Mouse (Mus musculus): ENCODE data around the gene Lsamp. TPM values are rescaled to one million over a fixed set of nuclear protein-coding genes. Genes with fewer than 3 reads are reported as not detected.

Lsamp gene
- polyA plus RNA-seq, 1 experiment from 2014 or later: 30.5 TPM

GRCm38 (mm10) chr16:41771427-41772125, 1787.4 kb downstream of the Lsamp start:
- Histone ChIP-seq H3K36me3 (no peaks in the 10 kb centered on the region), H3K4me2 (replicated peaks) (no peak overlapping the region), H3K4me3 (no peak overlapping the region), H3K9ac (replicated peaks) (no peak overlapping the region), H3K27me3 (no peaks in the 10 kb centered on the region), H3K4me1 (peaks cover 10% of the 10 kb centered on the region; the same call in 1 of the 2 replicates), H3K27ac (replicated peaks) (peak overlapping the region; percentile 49; the same call in 1 of the 2 replicates), H3K9me3 (no peaks in the 10 kb centered on the region)
- 70% methylated on average over 4 of the region's 4 CpGs for WGBS
- ATAC-seq (ENCODE audit: low FRiP score, low read depth): peak; percentile 90

GRCm38 (mm10) chr16:41777586-41777985, 1793.4 kb downstream of the Lsamp start:
- no peaks in the 10 kb centered on the region for H3K4me1 ChIP-seq
- no peak for ATAC-seq (ENCODE audit: low FRiP score, low read depth)
- 88% methylated on average over 1 of the region's 1 CpGs for WGBS

GRCm38 (mm10) chr16:41785600-41785999, 1801.4 kb downstream of the Lsamp start:
- ATAC-seq (ENCODE audit: low FRiP score, low read depth): no peak
- Histone ChIP-seq H3K36me3 (no peaks in the 10 kb centered on the region), H3K4me2 (replicated peaks) (no peak overlapping the region), H3K4me1 (no peaks in the 10 kb centered on the region), H3K27me3 (no peaks in the 10 kb centered on the region), H3K9me3 (no peaks in the 10 kb centered on the region), H3K4me3 (no peak overlapping the region), H3K9ac (replicated peaks) (no peak overlapping the region), H3K27ac (replicated peaks) (no peak overlapping the region)
- 89% methylated on average over 2 of the region's 2 CpGs for WGBS

More at GRCm38 (mm10) chr16:41777586-41777985, 1793.4 kb downstream of the Lsamp start:
- H3K36me3 ChIP-seq: no peaks in the 10 kb centered on the region
- no peak overlapping the region for H3K9ac ChIP-seq (replicated peaks)
- H3K27me3 ChIP-seq: no peaks in the 10 kb centered on the region
- no peaks in the 10 kb centered on the region for H3K9me3 ChIP-seq
- H3K27ac ChIP-seq (replicated peaks): no peak overlapping the region
- no peak overlapping the region for H3K4me3 ChIP-seq
- H3K4me2 ChIP-seq (replicated peaks): no peak overlapping the region

- ATAC-seq (ENCODE audit: low FRiP score, low read depth): peak; percentile 60
Measured at GRCm38 (mm10) chr16:41786704-41787103, 1802.5 kb downstream of the Lsamp start.

GRCm38 (mm10) chr16:41787146-41787545, 1803.0 kb downstream of the Lsamp start:
- Histone ChIP-seq H3K4me2 (replicated peaks) (no peak overlapping the region), H3K27ac (replicated peaks) (no peak overlapping the region), H3K36me3 (no peaks in the 10 kb centered on the region), H3K27me3 (no peaks in the 10 kb centered on the region), H3K4me3 (no peak overlapping the region), H3K9ac (replicated peaks) (no peak overlapping the region), H3K9me3 (no peaks in the 10 kb centered on the region), H3K4me1 (no peaks in the 10 kb centered on the region)
- WGBS: 72% methylated on average over 1 of the region's 1 CpGs
- ATAC-seq (ENCODE audit: low FRiP score, low read depth): no peak

More at GRCm38 (mm10) chr16:41786704-41787103, 1802.5 kb downstream of the Lsamp start:
- no peak overlapping the region for H3K9ac ChIP-seq (replicated peaks)
- no peaks in the 10 kb centered on the region for H3K27me3 ChIP-seq
- WGBS: 70% methylated on average over 3 of the region's 3 CpGs
- H3K27ac ChIP-seq (replicated peaks): no peak overlapping the region
- H3K4me1 ChIP-seq: no peaks in the 10 kb centered on the region
- H3K4me3 ChIP-seq: no peak overlapping the region
- H3K4me2 ChIP-seq (replicated peaks): no peak overlapping the region
- no peaks in the 10 kb centered on the region for H3K9me3 ChIP-seq
- no peaks in the 10 kb centered on the region for H3K36me3 ChIP-seq

- H3K27ac ChIP-seq (replicated peaks): no peak overlapping the region
- H3K4me2 ChIP-seq (replicated peaks): no peak overlapping the region
- H3K27me3 ChIP-seq: no peaks in the 10 kb centered on the region
- no peak for ATAC-seq (ENCODE audit: low FRiP score, low read depth)
- H3K36me3 ChIP-seq: no peaks in the 10 kb centered on the region
- H3K4me3 ChIP-seq: no peak overlapping the region
- no peak overlapping the region for H3K9ac ChIP-seq (replicated peaks)
- no peaks in the 10 kb centered on the region for H3K4me1 ChIP-seq
- H3K9me3 ChIP-seq: no peaks in the 10 kb centered on the region
- 88% methylated on average over 2 of the region's 2 CpGs for WGBS
Measured at GRCm38 (mm10) chr16:41790016-41790415, 1805.9 kb downstream of the Lsamp start.

GRCm38 (mm10) chr16:41820369-41820768, 1836.2 kb downstream of the Lsamp start:
- Histone ChIP-seq H3K9me3 (no peaks in the 10 kb centered on the region), H3K36me3 (no peaks in the 10 kb centered on the region)
- WGBS: 84% methylated on average over 6 of the region's 6 CpGs

GRCm38 (mm10) chr16:41826899-41827604, 1842.9 kb downstream of the Lsamp start:
- Histone ChIP-seq H3K27ac (replicated peaks) (no peak overlapping the region), H3K36me3 (no peaks in the 10 kb centered on the region), H3K4me3 (no peak overlapping the region), H3K4me2 (replicated peaks) (no peak overlapping the region), H3K4me1 (0 out of 2 replicates have a peak, but pooled peaks cover 5% of the 10 kb centered on the region), H3K9ac (replicated peaks) (no peak overlapping the region), H3K9me3 (no peaks in the 10 kb centered on the region), H3K27me3 (no peaks in the 10 kb centered on the region)
- 60% methylated on average over 5 of the region's 5 CpGs for WGBS
- no peak for ATAC-seq (ENCODE audit: low FRiP score, low read depth)

More at GRCm38 (mm10) chr16:41820369-41820768, 1836.2 kb downstream of the Lsamp start:
- Histone ChIP-seq H3K27me3 (no peaks in the 10 kb centered on the region), H3K27ac (replicated peaks) (no peak overlapping the region), H3K9ac (replicated peaks) (no peak overlapping the region), H3K4me2 (replicated peaks) (no peak overlapping the region), H3K4me1 (0 out of 2 replicates have a peak, but pooled peaks cover 2% of the 10 kb centered on the region), H3K4me3 (no peak overlapping the region)
- ATAC-seq (ENCODE audit: low FRiP score, low read depth): no peak

- H3K9ac ChIP-seq (replicated peaks): no peak overlapping the region
- no peak for ATAC-seq (ENCODE audit: low FRiP score, low read depth)
- no peaks in the 10 kb centered on the region for H3K27me3 ChIP-seq
- no peaks in the 10 kb centered on the region for H3K9me3 ChIP-seq
- H3K36me3 ChIP-seq: no peaks in the 10 kb centered on the region
- no peak overlapping the region for H3K27ac ChIP-seq (replicated peaks)
- no peak overlapping the region for H3K4me3 ChIP-seq
- 0 out of 2 replicates have a peak, but pooled peaks cover 5% of the 10 kb centered on the region for H3K4me1 ChIP-seq
- 60% methylated on average over 3 of the region's 3 CpGs for WGBS
- H3K4me2 ChIP-seq (replicated peaks): no peak overlapping the region
Measured at GRCm38 (mm10) chr16:41827605-41827948, 1843.4 kb downstream of the Lsamp start.

- ATAC-seq (ENCODE audit: low FRiP score, low read depth): no peak
- 86% methylated on average over 3 of the region's 3 CpGs for WGBS
Measured at GRCm38 (mm10) chr16:41834637-41835036, 1850.5 kb downstream of the Lsamp start.

GRCm38 (mm10) chr16:41835745-41836144, 1851.6 kb downstream of the Lsamp start:
- H3K27me3 ChIP-seq: no peaks in the 10 kb centered on the region
- WGBS: 62% methylated on average over 6 of the region's 6 CpGs
- no peak overlapping the region for H3K9ac ChIP-seq (replicated peaks)
- no peaks in the 10 kb centered on the region for H3K4me1 ChIP-seq
- H3K4me2 ChIP-seq (replicated peaks): no peak overlapping the region
- no peak overlapping the region for H3K4me3 ChIP-seq
- no peaks in the 10 kb centered on the region for H3K36me3 ChIP-seq
- no peaks in the 10 kb centered on the region for H3K9me3 ChIP-seq
- ATAC-seq (ENCODE audit: low FRiP score, low read depth): peak; percentile 6; the same call in 1 of the 2 replicates
- H3K27ac ChIP-seq (replicated peaks): no peak overlapping the region

More at GRCm38 (mm10) chr16:41834637-41835036, 1850.5 kb downstream of the Lsamp start:
- H3K27ac ChIP-seq (replicated peaks): no peak overlapping the region
- H3K9me3 ChIP-seq: no peaks in the 10 kb centered on the region
- no peaks in the 10 kb centered on the region for H3K4me1 ChIP-seq
- no peak overlapping the region for H3K4me2 ChIP-seq (replicated peaks)
- no peaks in the 10 kb centered on the region for H3K27me3 ChIP-seq
- no peaks in the 10 kb centered on the region for H3K36me3 ChIP-seq
- H3K4me3 ChIP-seq: no peak overlapping the region
- H3K9ac ChIP-seq (replicated peaks): no peak overlapping the region

GRCm38 (mm10) chr16:41839751-41840404, 1855.7 kb downstream of the Lsamp start:
- 91% methylated on average over 2 of the region's 2 CpGs for WGBS
- no peaks in the 10 kb centered on the region for H3K9me3 ChIP-seq
- no peaks in the 10 kb centered on the region for H3K27me3 ChIP-seq
- no peak overlapping the region for H3K4me2 ChIP-seq (replicated peaks)
- no peak overlapping the region for H3K4me3 ChIP-seq
- H3K9ac ChIP-seq (replicated peaks): no peak overlapping the region
- H3K36me3 ChIP-seq: no peaks in the 10 kb centered on the region
- no peaks in the 10 kb centered on the region for H3K4me1 ChIP-seq
- H3K27ac ChIP-seq (replicated peaks): no peak overlapping the region
- ATAC-seq (ENCODE audit: low FRiP score, low read depth): no peak

Data from midbrain, embryonic 12.5 days (tissue).